Mouse (Mus musculus): ENCODE measurements at regions not wholly inside any gene's neighbourhood (a gene's known extent, or its start where the extent isn't known, plus 50 kb on each side); places are given as distances from the start of the nearest gene placed in this dataset.

- DNase-seq, result no peak
These were observed 69.3 kb upstream of the Rprm start for GRCm38 (mm10) chr2:54154501-54155183.

- no peak for DNase-seq
These were observed 73.6 kb upstream of the Rprm start for GRCm38 (mm10) chr2:54158689-54159630.

DNA sequence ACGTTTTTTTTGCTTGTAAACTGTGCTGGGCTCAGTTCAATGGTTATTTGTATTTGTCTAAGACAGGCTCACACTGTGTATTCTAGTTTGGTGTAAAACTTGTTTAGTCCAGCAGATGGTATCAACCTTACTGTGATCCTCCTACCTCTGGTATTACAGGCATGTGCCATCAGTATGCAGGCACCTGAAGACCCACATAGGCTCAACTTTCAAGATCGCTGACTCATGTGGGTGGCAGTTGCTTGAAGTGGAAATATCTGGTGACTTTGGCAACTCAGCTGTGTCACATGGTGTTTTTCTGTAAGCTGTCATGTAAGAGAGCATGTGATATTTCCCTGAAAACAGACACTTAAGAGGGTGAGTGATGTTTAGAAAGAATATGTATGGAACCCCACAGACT is 92.2 kb upstream of the Rprm start:
- no peak for DNase-seq

- DNase-seq, result no peak
These were observed 105.5 kb upstream of the Rprm start for GRCm38 (mm10) chr2:54190828-54191227.

GRCm38 (mm10) chr2:54198343-54198742 is 113.0 kb upstream of the Rprm start:
- no peak for DNase-seq

- no peak for DNase-seq
These were observed 130.2 kb upstream of the Rprm start for GRCm38 (mm10) chr2:54215597-54215996.

DNA sequence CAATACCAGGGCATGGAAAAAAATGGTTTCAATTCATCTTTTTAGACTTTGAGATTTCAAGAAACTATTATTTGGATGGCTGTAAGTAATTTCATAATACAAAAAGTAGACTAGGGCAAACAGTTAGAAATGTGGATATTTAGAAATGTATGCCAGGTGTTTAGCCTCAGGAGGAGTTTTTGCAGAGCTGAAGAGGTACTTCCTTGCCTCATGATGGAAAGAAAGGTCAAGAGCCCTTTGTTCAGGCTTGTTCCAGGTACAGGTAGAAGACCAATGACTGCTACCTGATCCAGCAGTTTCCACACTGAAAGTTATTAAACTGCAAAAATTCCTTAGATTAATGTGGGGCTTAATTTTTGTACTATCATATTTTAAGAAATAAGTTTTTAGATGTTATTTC is 143.3 kb upstream of the Rprm start:
- no peak for DNase-seq

DNA sequence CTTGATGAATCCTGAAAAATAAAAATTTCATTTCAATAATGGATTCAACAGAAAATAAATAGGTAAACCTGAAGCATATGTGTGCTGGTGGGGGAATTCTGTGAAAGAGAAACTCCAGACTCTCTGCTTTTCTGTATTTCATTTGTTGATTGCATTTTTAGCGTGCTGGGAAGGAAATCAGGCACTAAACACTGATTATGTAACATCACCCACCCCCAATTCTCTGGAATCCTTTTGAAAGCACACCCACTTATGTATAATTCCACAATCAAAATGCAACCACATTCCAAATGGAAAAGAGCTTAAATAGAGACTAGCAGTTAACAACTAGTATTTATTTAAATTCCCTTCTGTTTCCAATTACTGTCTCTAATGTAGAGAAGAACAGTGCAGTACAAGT is 143.7 kb upstream of the Rprm start:
- DNase-seq, result no peak

DNA sequence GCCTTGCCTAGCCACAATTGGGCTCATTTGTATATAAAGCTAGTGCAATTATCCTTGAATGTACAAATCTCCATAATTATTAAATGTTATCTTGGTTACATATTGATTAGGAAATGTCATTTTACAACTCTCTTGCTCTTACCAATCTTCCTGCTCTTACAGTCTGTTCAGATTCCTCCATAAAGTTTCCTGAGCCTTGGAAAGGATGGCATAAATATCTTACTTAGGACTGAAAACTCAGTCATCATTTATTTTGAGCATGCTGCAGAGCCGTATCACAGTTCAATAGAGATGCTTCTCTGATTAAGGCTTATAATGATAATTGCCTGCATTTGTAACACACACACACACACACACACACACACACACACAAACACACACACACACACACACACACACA is 151.4 kb upstream of the Rprm start:
- DNase-seq, result no peak

GRCm38 (mm10) chr2:54237192-54237591 is 151.8 kb upstream of the Rprm start:
- DNase-seq, result no peak

DNA sequence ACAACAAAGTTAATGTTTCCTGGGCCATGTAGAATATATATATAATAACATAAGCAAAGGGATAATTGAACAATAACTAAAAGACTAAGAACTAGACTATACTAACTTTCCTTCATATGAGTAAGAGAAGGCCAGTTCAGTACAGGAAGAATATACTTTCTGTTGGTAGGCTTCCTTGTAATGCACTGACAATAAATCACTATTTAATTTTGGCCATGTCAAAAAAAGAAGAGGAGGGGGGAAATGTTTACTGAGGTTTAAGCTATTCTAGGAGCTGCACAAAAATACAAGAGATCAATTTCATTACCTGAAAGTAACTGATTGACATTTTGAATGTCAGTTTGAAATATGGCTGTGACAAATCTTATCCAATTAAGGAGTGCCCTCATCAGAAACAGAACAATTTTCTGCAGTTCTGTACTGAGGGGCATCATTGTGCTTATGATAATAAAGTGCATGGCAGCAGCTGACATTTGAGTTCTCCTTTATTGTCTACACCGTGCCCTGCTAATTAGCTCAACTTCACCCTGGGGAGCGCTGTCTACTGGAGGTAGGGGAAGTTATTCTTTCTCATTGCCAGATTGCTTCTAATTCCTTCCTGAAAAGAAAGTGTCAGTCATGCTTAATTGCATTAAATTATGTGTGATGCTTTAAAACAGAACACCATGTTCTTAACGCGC is 171.2 kb upstream of the Galnt13 start:
- no peak for DNase-seq

DNA sequence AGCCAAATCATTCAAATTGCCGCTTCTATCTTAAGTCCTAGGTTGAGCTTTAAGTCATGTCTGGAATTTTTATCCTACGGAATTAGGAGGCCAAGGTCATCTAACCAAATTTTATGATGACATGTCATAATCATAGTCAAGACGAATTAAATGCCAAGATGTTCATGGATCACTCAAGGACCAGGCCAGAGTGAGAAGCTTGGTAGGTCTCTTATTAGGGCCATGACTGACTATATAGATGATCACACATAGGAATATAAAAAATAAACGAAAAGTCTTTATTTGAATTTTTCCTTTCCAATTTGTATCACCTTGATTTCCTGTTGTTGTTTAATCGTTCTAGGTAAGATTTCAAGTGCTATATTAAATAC is 170.7 kb upstream of the Galnt13 start:
- no peak for DNase-seq

- no peak for DNase-seq
These were observed 154.2 kb upstream of the Galnt13 start for GRCm38 (mm10) chr2:54281966-54282365.

GRCm38 (mm10) chr2:54283876-54284275 is 152.2 kb upstream of the Galnt13 start:
- no peak for DNase-seq

DNA sequence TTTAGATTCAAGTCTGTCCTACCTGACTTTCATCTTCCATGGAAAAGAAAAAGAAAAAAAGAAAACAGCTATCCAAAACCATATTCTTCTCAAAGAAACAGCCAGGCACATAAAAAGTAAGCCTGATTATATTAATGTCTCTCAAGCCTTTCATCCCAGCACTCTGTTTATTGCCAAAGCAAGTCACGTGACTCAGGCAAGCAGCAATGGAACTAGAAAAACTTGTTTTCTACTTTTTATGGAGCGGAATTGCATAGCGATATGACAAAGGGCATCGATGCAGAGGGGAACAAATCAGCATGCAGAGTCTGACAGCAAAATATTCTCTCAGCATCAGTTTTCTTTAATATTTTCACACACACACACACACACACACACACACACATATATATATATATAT is 130.6 kb upstream of the Galnt13 start:
- DNase-seq, result no peak

- peak; percentile 52 for DNase-seq
These were observed 117.6 kb upstream of the Galnt13 start for GRCm38 (mm10) chr2:54318559-54318958.

DNA sequence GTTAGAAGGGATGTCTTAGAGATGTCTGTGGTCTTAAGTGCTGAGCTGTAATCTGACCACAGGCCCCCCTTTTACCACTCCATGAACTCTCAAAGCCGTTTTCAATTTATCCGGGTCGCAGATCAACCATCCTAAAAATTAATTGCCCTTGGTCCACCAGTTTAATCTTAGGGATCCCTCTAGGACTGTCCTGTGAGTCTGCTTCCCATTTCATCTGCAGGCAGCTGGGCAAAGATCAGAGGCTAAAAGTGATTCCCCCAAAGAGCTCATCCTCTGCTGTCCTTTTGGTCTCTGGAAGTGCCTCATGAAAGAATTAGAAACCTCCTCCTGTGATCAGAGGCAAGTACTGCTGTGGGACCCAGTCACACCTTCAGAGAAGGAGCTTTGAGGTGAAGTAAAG is 69.2 kb upstream of the Galnt13 start:
- DNase-seq, result no peak

- DNase-seq, result no peak
These were observed 56.8 kb upstream of the Galnt13 start for GRCm38 (mm10) chr2:54379279-54379678.
